Mouse (Mus musculus) heart, embryonic 16.5 days (tissue): ENCODE data around the gene Cdkn1b. TPM values are rescaled to one million over a fixed set of nuclear protein-coding genes. Genes with fewer than 3 reads are reported as not detected.

Experiments
- ATAC-seq: fragments of 200-750 bp; cut with Nextera tagmentation; replicated peaks from 2 replicates; pipeline ENCODE4 v1.8.0; 2017; ENCODE audit warnings: moderate number of reproducible peaks; ENCODE audit not compliant: insufficient read depth, low FRiP score; ENCODE audit errors: extremely low read depth
- H3K27ac ChIP-seq: fragments of 300-500 bp; sonication (generic); 2 replicates; pipeline ENCODE4 v1.5.1; 2014; ENCODE audit warnings: mild to moderate bottlenecking, low read length, control low read depth, moderate library complexity
- H3K27me3 ChIP-seq: fragments of 300-500 bp; sonication (generic); 2 replicates; pipeline ENCODE4 v1.6.1; 2014; ENCODE audit warnings: low read length, mixed read lengths; ENCODE audit not compliant: control insufficient read depth, insufficient read depth
- H3K36me3 ChIP-seq: fragments of 300-500 bp; sonication (generic); 2 replicates; pipeline ENCODE4 v1.6.1; 2014; ENCODE audit not compliant: control insufficient read depth, insufficient read depth
- H3K4me1 ChIP-seq: fragments of 300-500 bp; sonication (generic); 2 replicates; pipeline ENCODE4 v1.6.1; 2014; ENCODE audit warnings: low read length, mixed read lengths; ENCODE audit not compliant: control insufficient read depth, insufficient read depth
- H3K4me2 ChIP-seq: fragments of 300-500 bp; sonication (generic); 2 replicates; pipeline ENCODE4 v1.6.1; 2014; ENCODE audit warnings: low read depth, mild to moderate bottlenecking, control low read depth, low read length
- H3K4me3 ChIP-seq: fragments of 300-500 bp; sonication (generic); 2 replicates; pipeline ENCODE4 v1.5.1; 2014; ENCODE audit warnings: mild to moderate bottlenecking, control low read depth, low read length
- H3K9ac ChIP-seq: fragments of 300-500 bp; sonication (generic); 2 replicates; pipeline ENCODE4 v1.6.1; 2014; ENCODE audit warnings: low read length, control low read depth
- H3K9me3 ChIP-seq: fragments of 300-500 bp; sonication (generic); replicated peaks from 2 replicates; pipeline ENCODE4 v1.6.1; 2016; ENCODE audit warnings: low read length; ENCODE audit not compliant: control insufficient read depth
- WGBS: fragments of 180-500 bp; shearing (Covaris S2); extraction: QIAGEN DNeasy Blood & Tissue Kit; methylation state at CpG from one replicate; pipeline ENCODE4 v1.1.7; 2014; 5-methylcytosine and 5-hydroxymethylcytosine counted together
- polyA plus RNA-seq: library from polyadenylated mRNA; unstranded; fragments of >200 nt; fragmentation: Nextera tagmentation; extraction: Ambion mirVana; gene quantifications from 2 replicates; pipeline ENCODE4 v1.2.1, GENCODE M21; 2015

The Cdkn1b gene
- 14.7 TPM in 2 replicates for polyA plus RNA-seq

GRCm38 (mm10) chr6:134920190-134921013 is at the start of gene Cdkn1b:
Gene Cdkn1b, plus strand, starts transcription at chr6:134920401.
- Histone ChIP-seq H3K36me3 (peaks cover 3% of the 10 kb centered on the region; the same call in 1 of the 2 replicates), H3K9ac (peak within 1 kb of the TSS; percentile 92), H3K4me2 (peak within 1 kb of the TSS; percentile 92), H3K4me3 (peak within 1 kb of the TSS; percentile 85), H3K4me1 (peaks cover 31% of the 10 kb centered on the region), H3K27me3 (no peaks in the 10 kb centered on the region), H3K27ac (peak within 1 kb of the TSS; percentile 99), H3K9me3 (no peaks in the 10 kb centered on the region)
- WGBS = under 1% methylated on average over 77 of the region's 77 CpGs
- peak; percentile 93 for ATAC-seq

- 78% methylated on average over 4 of the region's 4 CpGs for WGBS
- H3K27ac ChIP-seq = no peak overlapping the region
- ATAC-seq = no peak
Measured at GRCm38 (mm10) chr6:134870887-134871286, 49.3 kb upstream of the Cdkn1b start.

GRCm38 (mm10) chr6:134872236-134872635 is 48.0 kb upstream of the Cdkn1b start:
- Histone ChIP-seq H3K27ac (no peak overlapping the region), H3K27me3 (no peaks in the 10 kb centered on the region), H3K4me2 (no peak overlapping the region), H3K4me1 (no peaks in the 10 kb centered on the region), H3K9ac (no peak overlapping the region), H3K9me3 (no peaks in the 10 kb centered on the region), H3K36me3 (peaks cover 12% of the 10 kb centered on the region), H3K4me3 (no peak overlapping the region)
- no peak for ATAC-seq
- 92% methylated on average over 2 of the region's 2 CpGs for WGBS

More at GRCm38 (mm10) chr6:134870887-134871286, 49.3 kb upstream of the Cdkn1b start:
- Histone ChIP-seq H3K4me3 (no peak overlapping the region), H3K36me3 (peaks cover 12% of the 10 kb centered on the region), H3K4me1 (no peaks in the 10 kb centered on the region), H3K9ac (no peak overlapping the region), H3K27me3 (no peaks in the 10 kb centered on the region), H3K9me3 (no peaks in the 10 kb centered on the region), H3K4me2 (no peak overlapping the region)

- Histone ChIP-seq H3K9ac (no peak overlapping the region), H3K4me2 (no peak overlapping the region), H3K36me3 (peaks cover 12% of the 10 kb centered on the region), H3K27ac (no peak overlapping the region), H3K27me3 (no peaks in the 10 kb centered on the region), H3K4me1 (no peaks in the 10 kb centered on the region), H3K9me3 (no peaks in the 10 kb centered on the region), H3K4me3 (no peak overlapping the region)
- 78% methylated on average over 2 of the region's 2 CpGs for WGBS
- ATAC-seq = no peak
Measured at GRCm38 (mm10) chr6:134873018-134873417, 47.2 kb upstream of the Cdkn1b start.

- no peak overlapping the region for H3K9ac ChIP-seq
- H3K4me1 ChIP-seq = no peaks in the 10 kb centered on the region
- no peaks in the 10 kb centered on the region for H3K27me3 ChIP-seq
- H3K4me3 ChIP-seq = no peak overlapping the region
- no peak overlapping the region for H3K27ac ChIP-seq
- no peaks in the 10 kb centered on the region for H3K36me3 ChIP-seq
- no peak overlapping the region for H3K4me2 ChIP-seq
- ATAC-seq = no peak
- H3K9me3 ChIP-seq = no peaks in the 10 kb centered on the region
- WGBS = 69% methylated on average over 6 of the region's 6 CpGs
Measured at GRCm38 (mm10) chr6:134876795-134877194, 43.4 kb upstream of the Cdkn1b start.

- Histone ChIP-seq H3K36me3 (no peaks in the 10 kb centered on the region), H3K9me3 (no peaks in the 10 kb centered on the region), H3K4me2 (no peak overlapping the region), H3K4me1 (no peaks in the 10 kb centered on the region), H3K27ac (no peak overlapping the region), H3K9ac (no peak overlapping the region), H3K4me3 (no peak overlapping the region), H3K27me3 (no peaks in the 10 kb centered on the region)
- ATAC-seq = no peak
- WGBS = 81% methylated on average over 4 of the region's 4 CpGs
Measured at GRCm38 (mm10) chr6:134877276-134877675, 42.9 kb upstream of the Cdkn1b start.

- Histone ChIP-seq H3K27ac (no peak overlapping the region), H3K36me3 (no peaks in the 10 kb centered on the region), H3K4me1 (no peaks in the 10 kb centered on the region), H3K9ac (no peak overlapping the region), H3K9me3 (no peaks in the 10 kb centered on the region), H3K4me2 (no peak overlapping the region), H3K4me3 (no peak overlapping the region), H3K27me3 (no peaks in the 10 kb centered on the region)
- 73% methylated on average over 1 of the region's 1 CpGs for WGBS
- no peak for ATAC-seq
Measured at GRCm38 (mm10) chr6:134877892-134878291, 42.3 kb upstream of the Cdkn1b start.

- 75% methylated on average over 5 of the region's 5 CpGs for WGBS
- Histone ChIP-seq H3K9me3 (no peaks in the 10 kb centered on the region), H3K27me3 (no peaks in the 10 kb centered on the region), H3K4me3 (no peak overlapping the region), H3K27ac (no peak overlapping the region), H3K4me2 (no peak overlapping the region), H3K9ac (no peak overlapping the region), H3K36me3 (no peaks in the 10 kb centered on the region), H3K4me1 (no peaks in the 10 kb centered on the region)
- no peak for ATAC-seq
Measured at GRCm38 (mm10) chr6:134879556-134879955, 40.6 kb upstream of the Cdkn1b start.

GRCm38 (mm10) chr6:134880046-134880445 is 40.2 kb upstream of the Cdkn1b start:
- no peak overlapping the region for H3K4me3 ChIP-seq
- no peaks in the 10 kb centered on the region for H3K4me1 ChIP-seq
- H3K9me3 ChIP-seq = no peaks in the 10 kb centered on the region
- no peak overlapping the region for H3K27ac ChIP-seq
- WGBS = 69% methylated on average over 2 of the region's 2 CpGs
- H3K9ac ChIP-seq = no peak overlapping the region
- no peak overlapping the region for H3K4me2 ChIP-seq
- no peaks in the 10 kb centered on the region for H3K36me3 ChIP-seq
- ATAC-seq = no peak
- H3K27me3 ChIP-seq = no peaks in the 10 kb centered on the region
